Mouse (Mus musculus) spleen, adult 2 months (tissue): Measurements from ENCODE around the gene Knl1.

Experiments
- CTCF ChIP-seq: fragments of 200-500 bp; IDR thresholded peaks from 2 replicates; pipeline ENCODE4 v1.5.1; 2011; ENCODE audit warnings: mild to moderate bottlenecking, inconsistent platforms; ENCODE audit not compliant: insufficient read depth, insufficient read length, insufficient replicate concordance; ENCODE audit errors: extremely low read depth
- POLR2A ChIP-seq: fragments of 200-500 bp; IDR thresholded peaks from 2 replicates; pipeline ENCODE4 v1.6.1; 2011; ENCODE audit warnings: low read depth, low read length, inconsistent platforms

- TF ChIP-seq POLR2A (no peak), CTCF (no peak)
Observed at GRCm38 (mm10) chr2:119106583-119106982, 59.7 kb downstream of the Knl1 start.
